Mouse (Mus musculus) layer of hippocampus, postnatal 36 days (tissue): ENCODE data around the gene Dync1i2. TPM values are rescaled to one million over a fixed set of nuclear protein-coding genes. Genes with fewer than 3 reads are reported as not detected.
A peak's percentile ranks its signal among the peaks of the same experiment; 100 is the strongest.

Experiments
- DNase-seq, 2 experiments: peaks; one replicate each; pipeline ENCODE4 v3.0.0; 2022
- total RNA-seq, 2 experiments: library from RNA; stranded (reverse); gene quantifications; 2 replicates each; pipeline ENCODE4 v1.2.3; 2021

Dync1i2 gene
- 100 to 1,000 TPM; 138 to 143 TPM for total RNA-seq

- peak; percentile 93 for DNase-seq
These were observed at the start of gene Dync1i2 for GRCm38 (mm10) chr2:71211591-71212359. Gene Dync1i2, plus strand, starts transcription at chr2:71211706.

- DNase-seq: no peak
These were observed 48.5 kb upstream of the Dync1i2 start for GRCm38 (mm10) chr2:71162831-71163621.

GRCm38 (mm10) chr2:71167211-71167610, 44.3 kb upstream of the Dync1i2 start:
- no peak for DNase-seq

GRCm38 (mm10) chr2:71168461-71169021, 43.0 kb upstream of the Dync1i2 start:
- no peak for DNase-seq

- no peak for DNase-seq
These were observed 38.5 kb upstream of the Dync1i2 start for GRCm38 (mm10) chr2:71173031-71173430.

GRCm38 (mm10) chr2:71176329-71177249, 34.9 kb upstream of the Dync1i2 start:
- DNase-seq: no peak

- no peak for DNase-seq
These were observed 34.3 kb upstream of the Dync1i2 start for GRCm38 (mm10) chr2:71177250-71177615.

- no peak for DNase-seq
These were observed 33.7 kb upstream of the Dync1i2 start for GRCm38 (mm10) chr2:71177760-71178159.

- no peak for DNase-seq
These were observed 31.8 kb upstream of the Dync1i2 start for GRCm38 (mm10) chr2:71179716-71180115.

GRCm38 (mm10) chr2:71180566-71181217, 30.8 kb upstream of the Dync1i2 start:
- no peak for DNase-seq

- DNase-seq: no peak
These were observed 23.6 kb upstream of the Dync1i2 start for GRCm38 (mm10) chr2:71187950-71188349.

- no peak for DNase-seq
These were observed 22.6 kb upstream of the Dync1i2 start for GRCm38 (mm10) chr2:71188861-71189260.

- DNase-seq: no peak
These were observed 19.9 kb upstream of the Dync1i2 start for GRCm38 (mm10) chr2:71191391-71192194.

- no peak for DNase-seq
These were observed 19.2 kb upstream of the Dync1i2 start for GRCm38 (mm10) chr2:71192195-71192807.

- no peak for DNase-seq
These were observed 17.2 kb upstream of the Dync1i2 start for GRCm38 (mm10) chr2:71194137-71194960.

GRCm38 (mm10) chr2:71196947-71197346, 14.6 kb upstream of the Dync1i2 start:
- no peak for DNase-seq

- no peak for DNase-seq
These were observed 12.6 kb upstream of the Dync1i2 start for GRCm38 (mm10) chr2:71198907-71199306.

- DNase-seq: no peak
These were observed 11.0 kb upstream of the Dync1i2 start for GRCm38 (mm10) chr2:71200485-71200884.

GRCm38 (mm10) chr2:71201886-71202285, 9.6 kb upstream of the Dync1i2 start:
- DNase-seq: no peak
